Mouse (Mus musculus) embryonic fibroblast, embryonic 13.5 days (primary cell): ENCODE measurements around the gene Chuk. TPM values are rescaled to one million over a fixed set of nuclear protein-coding genes. Genes with fewer than 3 reads are reported as not detected.
A peak's percentile ranks its signal among the peaks of the same experiment; 100 is the strongest.
"Not testable (repeated sequence)": the region's sequence is repeated elsewhere in the genome, so short reads cannot be mapped to it uniquely, and the experiment has no call there.

ENCODE experiments used
- H3K27ac ChIP-seq: 2 replicates; pipeline ENCODE4 v1.5.1; 2012; ENCODE audit warnings: low read length, control low read depth, inconsistent platforms; ENCODE audit not compliant: insufficient read depth
- H3K4me1 ChIP-seq: 2 replicates; pipeline ENCODE4 v1.6.1; 2011; ENCODE audit warnings: low read length; ENCODE audit not compliant: control insufficient read depth, insufficient read depth
- H3K4me3 ChIP-seq: 2 replicates; pipeline ENCODE4 v1.5.1; 2011; ENCODE audit warnings: mild to moderate bottlenecking, control low read depth, low read length; ENCODE audit not compliant: insufficient read depth
- CTCF ChIP-seq: IDR thresholded peaks from 2 replicates; pipeline ENCODE4 v1.5.1; 2011; ENCODE audit warnings: mild to moderate bottlenecking, control low read depth, low read length, moderate library complexity, borderline replicate concordance; ENCODE audit not compliant: insufficient read depth
- POLR2A ChIP-seq: IDR thresholded peaks from 2 replicates; pipeline ENCODE4 v1.6.1; 2011; ENCODE audit warnings: low read depth, mild to moderate bottlenecking, control low read depth, low read length, moderate library complexity
- polyA plus RNA-seq: library from polyadenylated mRNA; stranded (reverse); fragments of >200 nt; gene quantifications from 2 replicates; pipeline ENCODE4 v1.2.4, GENCODE M21; 2011; ENCODE audit warnings: low read depth; ENCODE audit not compliant: missing spikeins, insufficient read length

Gene Chuk
- polyA plus RNA-seq, 1 experiment: 64.4 TPM

DNA sequence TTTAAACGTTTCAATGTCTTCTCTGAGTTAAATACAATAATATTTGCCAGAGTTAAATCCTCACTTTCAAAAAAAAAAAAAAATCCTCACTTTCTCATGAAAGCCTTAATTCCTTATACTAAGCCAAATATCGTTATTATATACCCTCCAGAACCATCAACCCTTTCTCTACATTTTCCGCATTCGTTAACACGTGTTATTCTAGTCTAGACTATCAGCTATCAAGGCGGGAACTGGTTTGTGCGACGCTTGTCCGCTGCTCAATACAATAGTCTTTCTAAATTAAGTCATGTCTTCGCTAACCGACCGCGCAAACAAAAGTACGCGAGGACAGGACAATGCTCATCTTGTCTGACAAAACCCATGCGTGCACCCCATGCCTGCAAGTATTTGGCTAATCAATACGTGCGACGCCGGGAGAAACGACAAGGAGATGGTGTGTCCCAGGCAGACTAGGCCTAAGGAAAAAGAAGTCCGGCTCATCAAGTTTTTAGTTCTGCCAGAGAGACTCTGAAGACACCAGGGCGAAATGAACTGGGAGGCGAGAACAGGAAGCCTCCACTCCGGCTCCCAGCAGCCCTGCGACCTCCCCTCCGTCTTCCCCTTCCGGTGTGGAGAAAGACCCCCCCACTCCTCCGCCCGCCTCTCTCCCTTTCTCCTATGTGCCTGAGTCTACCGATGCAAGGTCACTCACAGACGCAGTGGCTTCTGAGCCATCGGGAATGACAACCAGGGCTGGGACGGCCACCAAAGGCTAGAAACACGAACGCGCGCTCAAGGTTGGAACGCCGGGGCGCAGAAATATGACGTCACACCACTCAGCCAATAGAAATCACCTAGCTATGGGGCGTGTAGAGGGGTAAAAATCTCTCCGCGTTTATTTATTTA is 28.0 kb upstream of the Chuk start, which contains the start of gene Cwf19l1:
Gene Cwf19l1, minus strand, starts transcription at position 805 of the 888 bp plus-strand sequence.
- H3K4me1 ChIP-seq: peaks cover 5% of the 10 kb centered on the region
- peak within 1 kb of the TSS; percentile 74 for H3K27ac ChIP-seq
- TF ChIP-seq POLR2A: peak; percentile 56; the same call in 1 of the 2 replicates
- TF ChIP-seq CTCF: no peak
- peak within 1 kb of the TSS; percentile 89 for H3K4me3 ChIP-seq

DNA sequence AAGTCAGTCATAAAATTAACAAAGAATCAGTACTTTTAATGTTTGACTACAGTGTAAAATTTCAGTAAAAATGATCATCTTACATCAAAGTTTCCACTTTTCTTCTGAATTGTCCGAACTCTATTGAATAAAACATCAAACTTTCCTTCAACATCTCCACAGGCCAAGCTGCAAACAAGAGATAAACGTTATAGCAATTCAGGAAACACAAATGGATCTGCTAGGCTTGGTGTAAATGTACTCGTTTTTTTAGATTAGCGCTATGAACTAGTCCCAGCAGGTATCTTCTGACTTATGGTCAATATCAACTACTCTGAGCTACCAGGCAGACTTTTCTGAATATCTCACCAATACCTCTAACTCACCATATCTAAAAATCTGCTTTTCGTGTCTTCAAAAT is 25.6 kb upstream of the Chuk start:
- Histone ChIP-seq H3K4me3 (no peak overlapping the region), H3K27ac (no peak overlapping the region), H3K4me1 (peaks cover 5% of the 10 kb centered on the region)
- TF ChIP-seq CTCF (no peak), POLR2A (no peak)

- TF ChIP-seq CTCF (no peak), POLR2A (no peak)
- Histone ChIP-seq H3K4me1 (peaks cover 3% of the 10 kb centered on the region), H3K27ac (no peak overlapping the region), H3K4me3 (no peak overlapping the region)
Measured at GRCm38 (mm10) chr19:44128560-44128959, 21.3 kb upstream of the Chuk start.

DNA sequence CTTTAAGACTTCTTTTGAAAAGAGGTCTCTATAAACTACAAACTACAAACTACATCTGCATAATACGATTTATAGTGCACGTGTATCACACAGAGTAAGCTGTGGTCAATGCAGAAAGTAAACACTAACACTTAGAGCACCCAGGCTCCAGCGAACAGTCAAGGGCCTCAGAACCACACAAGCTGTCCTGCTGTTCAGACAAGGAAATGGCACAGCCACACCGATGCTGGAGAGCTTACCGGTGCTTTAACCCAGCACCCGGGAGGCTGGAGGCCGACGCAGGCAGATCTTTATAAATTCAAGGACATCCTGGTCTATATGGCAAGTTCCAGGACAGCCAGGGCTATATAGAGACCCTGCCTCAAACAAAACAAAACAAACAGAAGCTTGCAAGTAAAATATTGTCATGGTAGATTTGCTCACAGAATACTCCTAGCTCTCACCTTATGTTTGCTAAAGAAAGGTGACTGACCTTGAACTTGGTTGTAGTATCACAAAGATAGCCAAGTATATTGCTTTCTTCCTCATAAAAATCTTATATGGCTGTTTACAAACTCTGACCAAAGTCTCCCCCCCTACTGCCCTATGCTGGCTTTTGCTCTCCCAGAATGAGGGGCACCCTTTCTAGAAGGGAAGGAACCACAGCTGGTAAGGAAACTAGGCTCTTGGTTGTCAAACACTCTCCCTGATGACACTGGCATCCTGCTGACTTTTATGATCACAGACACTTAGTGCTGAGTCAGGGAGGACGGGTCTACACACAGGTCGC is 20.6 kb upstream of the Chuk start:
- Histone ChIP-seq H3K4me3 (no peak overlapping the region), H3K27ac (no peak overlapping the region), H3K4me1 (peaks cover 3% of the 10 kb centered on the region)
- TF ChIP-seq POLR2A: no peak
- no peak for TF ChIP-seq CTCF

GRCm38 (mm10) chr19:44121137-44121536 is 13.9 kb upstream of the Chuk start:
- Histone ChIP-seq H3K27ac (no peak overlapping the region), H3K4me1 (no peaks in the 10 kb centered on the region), H3K4me3 (no peak overlapping the region)
- no peak for TF ChIP-seq POLR2A
- no peak for TF ChIP-seq CTCF

- not testable (repeated sequence) for H3K27ac ChIP-seq, H3K4me1 ChIP-seq, H3K4me3 ChIP-seq
Measured at GRCm38 (mm10) chr19:44120686-44121085, 13.4 kb upstream of the Chuk start.

DNA sequence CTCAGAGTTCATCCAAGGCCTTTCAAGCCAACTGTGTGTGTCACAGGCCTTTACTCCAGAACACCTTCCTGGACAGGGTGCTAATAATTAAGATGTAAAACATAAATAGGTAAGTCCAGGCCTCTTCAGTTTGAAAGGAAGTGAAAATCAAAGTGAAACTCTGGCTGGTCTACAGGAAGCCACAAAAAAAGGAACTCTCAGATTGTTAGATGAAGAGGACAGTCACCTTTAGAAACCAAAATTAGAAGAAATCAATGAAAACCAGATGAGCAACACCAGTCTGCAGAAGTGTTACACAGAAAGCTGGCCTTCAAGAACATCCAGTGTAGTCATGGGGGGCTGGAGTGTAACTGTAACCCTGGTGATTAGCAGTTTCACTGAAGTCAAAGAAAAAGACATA is 10.5 kb upstream of the Chuk start:
- Histone ChIP-seq H3K27ac (no peak overlapping the region), H3K4me1 (no peaks in the 10 kb centered on the region), H3K4me3 (no peak overlapping the region)
- no peak for TF ChIP-seq POLR2A
- no peak for TF ChIP-seq CTCF

- 0 out of 2 replicates have a peak, but pooled peaks cover 3% of the 10 kb centered on the region for H3K4me1 ChIP-seq
- TF ChIP-seq CTCF (no peak), POLR2A (no peak)
- no peak overlapping the region for H3K4me3 ChIP-seq
- no peak overlapping the region for H3K27ac ChIP-seq
Measured at GRCm38 (mm10) chr19:44111706-44112105, 4.4 kb upstream of the Chuk start.

DNA sequence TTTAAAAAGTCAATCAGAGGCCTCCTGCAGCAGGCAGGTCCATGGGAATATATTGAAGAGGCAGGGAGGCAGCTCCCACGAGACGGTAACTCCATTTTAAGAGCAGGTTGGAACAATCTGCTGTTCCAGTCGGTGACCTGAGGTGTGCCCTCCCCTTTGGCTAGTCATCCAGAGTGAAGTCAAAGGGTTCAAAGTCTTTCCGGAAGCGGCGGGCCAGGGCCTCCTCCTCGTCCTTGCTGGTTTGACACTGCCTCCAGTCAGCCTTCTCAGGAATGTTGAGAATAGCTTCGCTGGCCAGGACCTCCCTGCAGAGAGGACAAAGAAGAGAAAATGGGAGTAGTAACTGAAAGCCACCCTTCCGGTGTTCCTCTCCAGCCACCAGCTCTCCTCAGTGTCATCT is 3.1 kb upstream of the Chuk start:
- Histone ChIP-seq H3K4me1 (0 out of 2 replicates have a peak, but pooled peaks cover 3% of the 10 kb centered on the region), H3K27ac (no peak overlapping the region), H3K4me3 (no peak overlapping the region)
- TF ChIP-seq CTCF: no peak
- TF ChIP-seq POLR2A: no peak

GRCm38 (mm10) chr19:44108996-44109395 is 1.7 kb upstream of the Chuk start:
- Histone ChIP-seq H3K4me3 (no peak overlapping the region), H3K27ac (no peak overlapping the region), H3K4me1 (0 out of 2 replicates have a peak, but pooled peaks cover 3% of the 10 kb centered on the region)
- TF ChIP-seq CTCF (no peak), POLR2A (no peak)
